Mouse (Mus musculus) stomach, embryonic 16.5 days (tissue): ENCODE measurements at regions not wholly inside any gene's neighbourhood (a gene's known extent, or its start where the extent isn't known, plus 50 kb on each side); places are given as distances from the start of the nearest gene placed in this dataset.
A peak's percentile ranks its signal among the peaks of the same experiment; 100 is the strongest.

Source experiments
- ATAC-seq: fragments of 200-750 bp; cut with Nextera tagmentation; 2 replicates; pipeline ENCODE4 v1.8.0; 2017; ENCODE audit warnings: moderate number of reproducible peaks, moderate TSS enrichment; ENCODE audit not compliant: insufficient read depth, low FRiP score
- H3K27ac ChIP-seq: fragments of 300-500 bp; sonication (generic); 2 replicates; pipeline ENCODE4 v1.5.1; 2014; ENCODE audit warnings: low read length
- H3K27me3 ChIP-seq: fragments of 300-500 bp; sonication (generic); 2 replicates; pipeline ENCODE4 v1.6.1; 2014; ENCODE audit warnings: low read length, control low read depth, mixed read lengths; ENCODE audit not compliant: control insufficient read depth, insufficient read depth
- H3K36me3 ChIP-seq: fragments of 300-500 bp; sonication (generic); 2 replicates; pipeline ENCODE4 v1.6.1; 2014; ENCODE audit warnings: low read length; ENCODE audit not compliant: control insufficient read depth, insufficient read depth
- H3K4me1 ChIP-seq: fragments of 300-500 bp; sonication (generic); 2 replicates; pipeline ENCODE4 v1.6.1; 2014; ENCODE audit warnings: low read length, control low read depth, mixed read lengths; ENCODE audit not compliant: control insufficient read depth, insufficient read depth
- H3K4me2 ChIP-seq: fragments of 300-500 bp; sonication (generic); 2 replicates; pipeline ENCODE4 v1.6.1; 2014; ENCODE audit warnings: low read depth, low read length, mixed read lengths
- H3K4me3 ChIP-seq: fragments of 300-500 bp; sonication (generic); replicated peaks from 2 replicates; pipeline ENCODE4 v1.5.1; 2014; ENCODE audit warnings: mild to moderate bottlenecking, low read length
- H3K9ac ChIP-seq: fragments of 300-500 bp; sonication (generic); 2 replicates; pipeline ENCODE4 v1.6.1; 2014; ENCODE audit warnings: low read length
- H3K9me3 ChIP-seq: fragments of 300-500 bp; sonication (generic); replicated peaks from 2 replicates; pipeline ENCODE4 v1.6.1; 2016; ENCODE audit warnings: low read length, control low read depth; ENCODE audit not compliant: control insufficient read depth
- WGBS: fragments of 180-500 bp; shearing (Covaris S2); extraction: QIAGEN DNeasy Blood & Tissue Kit; methylation state at CpG from one replicate; pipeline ENCODE4 v1.1.7; 2014; 5-methylcytosine and 5-hydroxymethylcytosine counted together

GRCm38 (mm10) chr13:44659861-44660260 lies 69.4 kb upstream of the Jarid2 start:
- Histone ChIP-seq H3K9me3 (no peaks in the 10 kb centered on the region), H3K4me3 (no peak overlapping the region), H3K4me1 (peaks cover 5% of the 10 kb centered on the region; the same call in 1 of the 2 replicates), H3K27ac (no peak overlapping the region), H3K9ac (no peak overlapping the region), H3K27me3 (no peaks in the 10 kb centered on the region), H3K4me2 (no peak overlapping the region), H3K36me3 (no peaks in the 10 kb centered on the region)
- 35% methylated on average over 6 of the region's 6 CpGs for WGBS
- no peak for ATAC-seq

DNA sequence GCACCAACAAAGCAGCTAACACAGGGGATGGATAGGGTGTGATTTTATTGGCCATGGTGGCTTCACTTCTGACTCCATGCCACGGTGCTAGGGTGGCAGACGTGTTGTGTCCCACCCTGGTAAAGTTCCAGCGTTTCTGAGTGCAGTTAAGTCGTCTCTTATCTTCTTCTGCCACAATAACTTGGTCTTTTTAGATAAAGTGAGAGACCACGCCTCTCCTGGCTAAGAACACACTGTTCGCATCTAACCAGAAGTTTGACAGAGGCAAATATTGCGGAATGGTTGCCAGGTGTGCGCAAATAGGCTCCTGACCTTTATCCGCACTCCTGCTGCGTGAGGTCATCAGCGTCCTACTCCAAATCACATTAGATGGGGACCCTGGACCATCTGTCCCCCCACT lies 66.2 kb upstream of the Jarid2 start:
- ATAC-seq: peak; percentile 87
- H3K27me3 ChIP-seq: no peaks in the 10 kb centered on the region
- H3K4me1 ChIP-seq: peaks cover 3% of the 10 kb centered on the region; the same call in 1 of the 2 replicates
- 45% methylated on average over 11 of the region's 11 CpGs for WGBS
- no peaks in the 10 kb centered on the region for H3K9me3 ChIP-seq
- H3K36me3 ChIP-seq: no peaks in the 10 kb centered on the region
- no peak overlapping the region for H3K4me3 ChIP-seq
- H3K9ac ChIP-seq: no peak overlapping the region
- no peak overlapping the region for H3K4me2 ChIP-seq
- H3K27ac ChIP-seq: no peak overlapping the region

DNA sequence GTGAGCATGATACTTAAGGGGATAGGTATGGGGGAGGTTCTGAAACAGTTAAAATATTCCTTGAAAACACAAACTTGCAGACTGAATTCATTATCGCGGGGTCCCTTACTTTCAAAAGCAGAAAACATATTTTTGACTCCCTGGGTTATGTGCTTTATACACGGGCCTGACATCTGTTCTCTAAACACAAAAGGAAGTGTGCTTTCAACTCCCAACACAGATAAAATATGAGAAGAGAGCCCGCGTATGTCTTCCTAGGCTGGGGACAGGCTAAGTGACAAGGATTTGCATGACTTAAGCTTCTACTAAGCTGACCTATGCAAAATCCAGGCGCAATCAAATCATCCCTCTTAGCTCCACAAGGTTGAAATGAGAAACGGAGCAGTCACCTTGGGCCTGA lies 65.5 kb upstream of the Jarid2 start:
- H3K27ac ChIP-seq: no peak overlapping the region
- H3K36me3 ChIP-seq: no peaks in the 10 kb centered on the region
- WGBS: 48% methylated on average over 7 of the region's 7 CpGs
- no peaks in the 10 kb centered on the region for H3K9me3 ChIP-seq
- no peaks in the 10 kb centered on the region for H3K4me1 ChIP-seq
- no peak overlapping the region for H3K4me3 ChIP-seq
- no peaks in the 10 kb centered on the region for H3K27me3 ChIP-seq
- ATAC-seq: no peak
- H3K4me2 ChIP-seq: no peak overlapping the region
- H3K9ac ChIP-seq: no peak overlapping the region

DNA sequence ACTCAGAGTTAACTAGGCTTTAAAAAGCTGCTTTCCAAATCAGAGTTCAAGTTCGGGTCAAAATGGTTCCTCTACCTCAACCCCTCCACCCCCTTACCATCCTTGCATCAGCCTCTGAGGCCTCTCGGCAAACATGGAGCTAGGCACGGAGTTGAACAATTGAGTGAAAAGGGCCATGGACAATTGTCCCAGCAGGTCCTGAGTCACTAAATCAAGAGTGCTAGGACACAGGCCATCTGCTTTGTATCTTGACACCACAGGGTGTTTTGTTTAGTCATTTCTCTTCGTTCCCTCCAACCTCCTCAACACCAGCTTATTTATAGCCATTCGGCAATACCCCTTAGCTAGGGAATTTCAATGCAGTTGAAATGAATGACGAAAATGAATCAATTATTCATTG lies 59.5 kb upstream of the Jarid2 start:
- Histone ChIP-seq H3K4me1 (peaks cover 9% of the 10 kb centered on the region; the same call in 1 of the 2 replicates), H3K27ac (no peak overlapping the region), H3K9ac (no peak overlapping the region), H3K4me2 (no peak overlapping the region), H3K9me3 (no peaks in the 10 kb centered on the region), H3K4me3 (no peak overlapping the region), H3K27me3 (0 out of 2 replicates have a peak, but pooled peaks cover 3% of the 10 kb centered on the region), H3K36me3 (no peaks in the 10 kb centered on the region)
- 76% methylated on average over 6 of the region's 6 CpGs for WGBS
- no peak for ATAC-seq

GRCm38 (mm10) chr13:44673337-44673966 lies 55.8 kb upstream of the Jarid2 start:
- ATAC-seq: peak; percentile 33; the same call in 1 of the 2 replicates
- Histone ChIP-seq H3K9me3 (no peaks in the 10 kb centered on the region), H3K4me1 (peaks cover 9% of the 10 kb centered on the region; the same call in 1 of the 2 replicates), H3K27me3 (0 out of 2 replicates have a peak, but pooled peaks cover 3% of the 10 kb centered on the region), H3K9ac (peak overlapping the region; percentile 29; the same call in 1 of the 2 replicates), H3K27ac (peak overlapping the region; percentile 55; the same call in 1 of the 2 replicates), H3K36me3 (no peaks in the 10 kb centered on the region), H3K4me2 (peak overlapping the region; percentile 44), H3K4me3 (peak overlapping the region; percentile 31)
- 6% methylated on average over 20 of the region's 20 CpGs for WGBS

- peak overlapping the region; percentile 31 for H3K4me3 ChIP-seq
- no peaks in the 10 kb centered on the region for H3K9me3 ChIP-seq
- 0 out of 2 replicates have a peak, but pooled peaks cover 3% of the 10 kb centered on the region for H3K27me3 ChIP-seq
- 0 out of 2 replicates have a peak overlapping the region, but pooled peaks have one; percentile 29 for H3K9ac ChIP-seq
- no peak overlapping the region; the same call in 1 of the 2 replicates for H3K27ac ChIP-seq
- peak overlapping the region; percentile 44 for H3K4me2 ChIP-seq
- 17% methylated on average over 12 of the region's 12 CpGs for WGBS
- no peaks in the 10 kb centered on the region for H3K36me3 ChIP-seq
- H3K4me1 ChIP-seq: peaks cover 9% of the 10 kb centered on the region; the same call in 1 of the 2 replicates
- ATAC-seq: no peak
Observed at GRCm38 (mm10) chr13:44673967-44674357, 55.3 kb upstream of the Jarid2 start.

- no peaks in the 10 kb centered on the region for H3K9me3 ChIP-seq
- H3K4me1 ChIP-seq: peaks cover 9% of the 10 kb centered on the region; the same call in 1 of the 2 replicates
- 0 out of 2 replicates have a peak, but pooled peaks cover 3% of the 10 kb centered on the region for H3K27me3 ChIP-seq
- H3K4me2 ChIP-seq: no peak overlapping the region
- no peaks in the 10 kb centered on the region for H3K36me3 ChIP-seq
- no peak overlapping the region for H3K4me3 ChIP-seq
- WGBS: 75% methylated on average over 8 of the region's 8 CpGs
- H3K9ac ChIP-seq: no peak overlapping the region
- no peak for ATAC-seq
- no peak overlapping the region for H3K27ac ChIP-seq
Observed at GRCm38 (mm10) chr13:44674926-44675650, 54.2 kb upstream of the Jarid2 start.

- 85% methylated on average over 6 of the region's 6 CpGs for WGBS
- peaks cover 9% of the 10 kb centered on the region; the same call in 1 of the 2 replicates for H3K4me1 ChIP-seq
- H3K4me2 ChIP-seq: no peak overlapping the region
- ATAC-seq: no peak
- no peak overlapping the region for H3K27ac ChIP-seq
- no peak overlapping the region for H3K9ac ChIP-seq
- H3K36me3 ChIP-seq: no peaks in the 10 kb centered on the region
- H3K4me3 ChIP-seq: no peak overlapping the region
- H3K9me3 ChIP-seq: no peaks in the 10 kb centered on the region
- H3K27me3 ChIP-seq: 0 out of 2 replicates have a peak, but pooled peaks cover 3% of the 10 kb centered on the region
Observed at GRCm38 (mm10) chr13:44676041-44676440, 53.2 kb upstream of the Jarid2 start.

DNA sequence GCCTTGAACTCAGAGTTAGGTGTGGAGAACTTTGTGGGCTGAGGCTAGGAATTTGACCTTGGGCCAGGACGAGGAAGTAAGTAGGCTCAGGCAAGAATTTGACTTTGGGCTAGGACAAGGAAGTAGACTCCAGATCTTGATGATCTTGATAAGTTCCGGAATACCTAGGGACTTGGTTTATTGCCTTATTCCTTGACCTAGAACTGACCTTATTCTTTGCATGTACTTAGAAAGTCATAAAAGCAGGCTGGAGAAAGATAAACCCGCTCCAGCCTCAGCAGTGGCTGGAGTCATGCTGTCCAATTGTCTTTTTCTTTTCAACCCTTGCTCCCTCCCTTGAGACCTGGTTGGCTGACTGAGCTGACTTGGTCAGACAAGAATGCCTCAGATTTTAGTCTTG lies 51.2 kb upstream of the Jarid2 start:
- no peak overlapping the region for H3K9ac ChIP-seq
- H3K36me3 ChIP-seq: no peaks in the 10 kb centered on the region
- peaks cover 7% of the 10 kb centered on the region; the same call in 1 of the 2 replicates for H3K4me1 ChIP-seq
- no peak for ATAC-seq
- H3K4me2 ChIP-seq: no peak overlapping the region
- 79% methylated on average over 3 of the region's 3 CpGs for WGBS
- no peak overlapping the region for H3K27ac ChIP-seq
- H3K27me3 ChIP-seq: 0 out of 2 replicates have a peak, but pooled peaks cover 3% of the 10 kb centered on the region
- H3K9me3 ChIP-seq: no peaks in the 10 kb centered on the region
- no peak overlapping the region for H3K4me3 ChIP-seq
